Mouse (Mus musculus) cortical plate, adult 2 months (tissue): ENCODE data around the gene Hoxc4. TPM values are rescaled to one million over a fixed set of nuclear protein-coding genes. Genes with fewer than 3 reads are reported as not detected.

Source experiments
- H3K27ac ChIP-seq: fragments of 200-500 bp; 2 replicates; pipeline ENCODE4 v1.5.1; 2012; ENCODE audit warnings: low read length, control low read depth, inconsistent platforms; ENCODE audit not compliant: insufficient read depth
- H3K4me1 ChIP-seq: fragments of 200-500 bp; 2 replicates; pipeline ENCODE4 v1.6.1; 2011; ENCODE audit warnings: low read length; ENCODE audit not compliant: control insufficient read depth, insufficient read depth
- H3K4me3 ChIP-seq: fragments of 200-500 bp; 2 replicates; pipeline ENCODE4 v1.5.1; 2011; ENCODE audit warnings: mild to moderate bottlenecking, low read length, control low read depth; ENCODE audit not compliant: insufficient read depth
- CTCF ChIP-seq: fragments of 200-500 bp; IDR thresholded peaks from 2 replicates; pipeline ENCODE4 v1.5.1; 2011; ENCODE audit warnings: mild to moderate bottlenecking, control low read depth, low read length; ENCODE audit not compliant: insufficient read depth; ENCODE audit errors: extremely low read depth
- POLR2A ChIP-seq: fragments of 200-500 bp; IDR thresholded peaks from 2 replicates; pipeline ENCODE4 v1.6.1; 2011; ENCODE audit warnings: mild to moderate bottlenecking, low read length, control low read depth; ENCODE audit not compliant: insufficient read depth; ENCODE audit errors: extremely low read depth
- polyA plus RNA-seq: library from polyadenylated mRNA; depleted of rRNA; stranded (reverse); fragments of >200 nt; gene quantifications from 2 replicates; pipeline ENCODE4 v1.2.3, GENCODE M21; 2012

The Hoxc4 gene
- polyA plus RNA-seq, 1 experiment: not detected

DNA sequence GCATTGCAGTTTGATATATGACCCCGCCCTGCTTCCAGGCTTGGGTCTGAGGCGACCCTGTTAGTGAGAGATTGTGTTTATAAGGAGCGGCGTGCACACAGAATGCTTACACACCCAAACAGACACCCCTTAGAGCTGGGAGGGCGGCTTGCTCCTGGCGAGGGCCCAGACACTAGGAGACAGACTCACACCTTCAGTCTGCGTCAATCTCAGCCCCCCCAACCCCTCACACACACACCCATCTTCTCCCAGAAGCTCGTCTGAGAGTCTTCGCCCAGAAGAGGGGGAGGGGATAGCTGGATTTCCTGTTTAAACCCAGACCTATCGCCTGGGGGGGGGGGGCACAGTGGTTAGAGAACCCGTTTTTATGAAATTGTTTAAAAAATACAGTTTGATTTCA lies 18.8 kb upstream of the Hoxc4 start:
- Histone ChIP-seq H3K27ac (no peak overlapping the region), H3K4me3 (no peak overlapping the region), H3K4me1 (no peaks in the 10 kb centered on the region)
- TF ChIP-seq POLR2A (no peak), CTCF (no peak)

GRCm38 (mm10) chr15:103000501-103000901 lies 18.2 kb upstream of the Hoxc4 start:
- Histone ChIP-seq H3K4me3 (no peak overlapping the region), H3K4me1 (no peaks in the 10 kb centered on the region), H3K27ac (no peak overlapping the region)
- no peak for TF ChIP-seq CTCF
- TF ChIP-seq POLR2A: no peak

- H3K4me3 ChIP-seq: no peak overlapping the region
- H3K27ac ChIP-seq: no peak overlapping the region
- TF ChIP-seq POLR2A: no peak
- TF ChIP-seq CTCF: no peak
- no peaks in the 10 kb centered on the region for H3K4me1 ChIP-seq
These were observed 17.4 kb upstream of the Hoxc4 start for GRCm38 (mm10) chr15:103001370-103001769.

DNA sequence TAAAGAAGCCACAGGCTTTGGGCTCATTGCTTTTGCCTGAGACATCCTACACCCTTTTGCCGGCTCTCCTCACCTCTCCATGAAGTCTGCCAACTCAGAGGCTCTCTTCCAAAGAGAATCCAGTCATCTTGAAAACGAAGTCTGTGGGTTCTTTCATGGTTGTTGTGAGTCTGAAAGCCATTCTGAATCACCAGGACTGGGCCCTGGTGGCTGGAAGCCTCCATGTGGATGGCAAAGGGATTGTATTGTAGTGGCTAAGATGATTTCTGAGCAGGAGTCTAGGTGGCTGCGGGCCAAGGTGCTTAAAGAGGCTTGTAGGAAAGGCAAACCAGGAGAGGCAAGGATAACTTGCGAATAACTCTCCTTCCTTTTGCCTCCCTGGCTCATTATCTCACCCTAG lies 16.6 kb upstream of the Hoxc4 start:
- no peaks in the 10 kb centered on the region for H3K4me1 ChIP-seq
- no peak for TF ChIP-seq CTCF
- TF ChIP-seq POLR2A: no peak
- no peak overlapping the region for H3K27ac ChIP-seq
- no peak overlapping the region for H3K4me3 ChIP-seq

DNA sequence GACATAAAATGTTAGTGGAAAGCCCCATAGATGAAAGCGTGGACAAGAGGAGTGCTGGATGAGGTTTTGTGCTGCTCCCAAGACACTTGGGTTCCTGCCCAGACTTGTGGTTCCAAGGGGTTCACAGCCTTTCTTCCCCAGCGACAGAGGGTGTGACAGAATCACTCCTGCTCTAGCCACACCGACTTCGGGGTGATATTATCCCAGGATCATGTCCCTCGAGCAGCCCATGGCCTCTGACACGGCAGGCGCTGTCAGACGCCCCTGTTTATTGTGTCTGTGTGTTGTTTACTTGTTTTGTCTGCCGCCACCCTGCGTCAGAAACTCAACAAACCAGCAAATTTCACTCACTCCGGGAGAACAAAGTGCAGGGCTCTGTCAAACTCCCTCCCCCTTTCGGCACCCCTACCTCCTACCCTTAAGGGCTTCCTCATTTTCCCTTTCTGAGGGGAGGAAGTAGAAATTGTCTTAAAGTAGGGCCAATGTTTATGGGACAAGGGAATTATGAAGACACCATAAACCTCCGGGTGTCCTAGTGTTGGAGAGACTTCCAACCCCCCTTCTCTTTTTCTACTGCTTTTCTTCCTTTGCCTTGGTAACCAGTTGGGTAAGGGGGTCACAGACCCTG lies 15.8 kb upstream of the Hoxc4 start:
- Histone ChIP-seq H3K4me1 (no peaks in the 10 kb centered on the region), H3K27ac (no peak overlapping the region), H3K4me3 (no peak overlapping the region)
- TF ChIP-seq POLR2A (no peak), CTCF (no peak)

- no peak overlapping the region for H3K4me3 ChIP-seq
- TF ChIP-seq POLR2A (no peak), CTCF (no peak)
- no peak overlapping the region for H3K27ac ChIP-seq
- H3K4me1 ChIP-seq: no peaks in the 10 kb centered on the region
These were observed 13.4 kb upstream of the Hoxc4 start for GRCm38 (mm10) chr15:103005308-103005707.

GRCm38 (mm10) chr15:103005797-103006196 lies 12.9 kb upstream of the Hoxc4 start:
- Histone ChIP-seq H3K27ac (no peak overlapping the region), H3K4me1 (no peaks in the 10 kb centered on the region), H3K4me3 (no peak overlapping the region)
- no peak for TF ChIP-seq CTCF

GRCm38 (mm10) chr15:103006326-103006725 lies 12.4 kb upstream of the Hoxc4 start:
- no peak overlapping the region for H3K4me3 ChIP-seq

DNA sequence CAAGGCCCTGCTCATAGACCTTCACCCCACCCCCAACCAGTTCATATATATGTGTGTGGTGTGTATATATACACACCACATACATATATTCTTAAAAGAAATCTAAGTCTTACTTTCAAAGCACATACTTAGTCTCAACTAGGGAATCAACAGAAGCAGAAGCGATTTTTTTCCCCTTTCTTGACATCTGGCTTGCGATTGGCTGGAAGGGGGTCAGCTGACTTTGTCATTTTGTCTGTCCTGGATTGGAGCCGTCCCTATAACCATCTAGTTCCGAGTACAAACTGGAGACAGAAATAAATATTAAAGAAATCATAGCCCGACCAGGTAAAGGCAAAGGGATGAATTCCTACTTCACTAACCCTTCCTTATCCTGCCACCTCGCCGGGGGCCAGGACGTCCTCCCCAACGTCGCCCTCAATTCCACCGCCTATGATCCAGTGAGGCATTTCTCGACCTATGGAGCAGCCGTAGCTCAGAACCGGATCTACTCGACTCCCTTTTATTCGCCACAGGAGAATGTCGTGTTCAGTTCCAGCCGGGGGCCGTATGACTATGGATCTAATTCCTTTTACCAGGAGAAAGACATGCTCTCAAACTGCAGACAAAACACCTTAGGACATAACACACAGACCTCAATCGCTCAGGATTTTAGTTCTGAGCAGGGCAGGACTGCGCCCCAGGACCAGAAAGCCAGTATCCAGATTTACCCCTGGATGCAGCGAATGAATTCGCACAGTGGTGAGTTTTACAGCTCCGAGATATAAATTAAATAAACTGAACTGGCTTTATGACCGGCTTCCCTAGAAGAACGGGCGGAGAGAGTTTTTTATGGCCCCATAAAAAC lies 9.2 kb upstream of the Hoxc4 start:
- H3K4me3 ChIP-seq: no peak overlapping the region
- no peaks in the 10 kb centered on the region for H3K4me1 ChIP-seq
- TF ChIP-seq POLR2A (no peak), CTCF (no peak)
- no peak overlapping the region for H3K27ac ChIP-seq

More at GRCm38 (mm10) chr15:103006326-103006725, 12.4 kb upstream of the Hoxc4 start:
- H3K4me1 ChIP-seq: no peaks in the 10 kb centered on the region
- TF ChIP-seq POLR2A (no peak), CTCF (no peak)
- H3K27ac ChIP-seq: no peak overlapping the region

- H3K4me1 ChIP-seq: no peaks in the 10 kb centered on the region
- H3K27ac ChIP-seq: no peak overlapping the region
- TF ChIP-seq CTCF (no peak), POLR2A (no peak)
- H3K4me3 ChIP-seq: no peak overlapping the region
These were observed 8.5 kb upstream of the Hoxc4 start for GRCm38 (mm10) chr15:103010112-103010846.
